Mouse (Mus musculus) ES-E14 (cell line): ENCODE measurements around the gene Map3k14.

ENCODE experiments used
- MAFK ChIP-seq: IDR thresholded peaks from 2 replicates; pipeline ENCODE4 v1.6.1; 2014; ENCODE audit warnings: mild to moderate bottlenecking, low read depth, low read length, inconsistent platforms; ENCODE audit not compliant: insufficient read depth
- ZNF384 ChIP-seq: IDR thresholded peaks from 2 replicates; pipeline ENCODE4 v1.6.1; 2012; ENCODE audit warnings: low read depth, low read length, inconsistent platforms

DNA sequence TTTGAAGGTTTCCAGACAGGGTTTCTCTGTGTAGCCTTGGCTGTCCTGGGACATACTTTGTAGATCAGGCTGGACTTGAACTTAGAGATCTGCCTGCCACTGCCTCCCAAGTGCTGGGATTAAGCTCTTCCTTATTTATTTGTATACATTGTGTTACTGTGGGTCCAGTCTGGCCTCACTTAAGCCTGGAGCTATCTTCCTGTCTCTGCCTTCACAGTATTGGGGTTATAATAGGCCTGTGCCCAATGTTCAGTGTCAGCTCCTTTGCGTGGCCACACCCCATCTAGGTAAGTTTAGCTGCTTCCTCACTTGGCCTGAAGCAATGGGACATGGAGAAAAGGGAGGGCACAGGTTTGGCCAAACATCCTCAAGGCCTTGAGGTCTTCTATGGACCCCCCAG is 90.8 kb downstream of the Map3k14 start:
- TF ChIP-seq ZNF384 (no peak), MAFK (no peak)
